Mouse (Mus musculus) liver, postnatal 0 days (tissue): Measurements from ENCODE around the gene Nat9. TPM values are rescaled to one million over a fixed set of nuclear protein-coding genes. Genes with fewer than 3 reads are reported as not detected.

Experiments used
- ATAC-seq: fragments of 200-750 bp; cut with Nextera tagmentation; 2 replicates; pipeline ENCODE4 v1.8.0; 2017; ENCODE audit warnings: mild to moderate bottlenecking, moderate library complexity
- DNase-seq: peaks from one replicate; pipeline ENCODE4 v3.0.0-alpha.2; 2016
- H3K27ac ChIP-seq: fragments of 300-500 bp; sonication (generic); 2 replicates; pipeline ENCODE4 v1.5.1; 2014; ENCODE audit warnings: antibody characterized with exemption, moderate library complexity, mild to moderate bottlenecking, low read depth
- H3K27me3 ChIP-seq: fragments of 300-500 bp; sonication (generic); 2 replicates; pipeline ENCODE4 v1.6.1; 2014; ENCODE audit warnings: low read length, control low read depth, mixed read lengths; ENCODE audit not compliant: insufficient read depth
- H3K36me3 ChIP-seq: fragments of 300-500 bp; sonication (generic); replicated peaks from 2 replicates; pipeline ENCODE4 v1.6.1; 2014; ENCODE audit warnings: mild to moderate bottlenecking, control low read depth, low read length, moderate library complexity, mixed read lengths; ENCODE audit not compliant: insufficient read depth
- H3K4me1 ChIP-seq: fragments of 300-500 bp; sonication (generic); 2 replicates; pipeline ENCODE4 v1.6.1; 2014; ENCODE audit warnings: antibody characterized with exemption, mild to moderate bottlenecking, control low read depth; ENCODE audit not compliant: insufficient read depth
- H3K4me2 ChIP-seq: fragments of 300-500 bp; sonication (generic); 2 replicates; pipeline ENCODE4 v1.6.1; 2014; ENCODE audit warnings: low read depth, mild to moderate bottlenecking, low read length, moderate library complexity, mixed read lengths
- H3K4me3 ChIP-seq: fragments of 300-500 bp; sonication (generic); 2 replicates; pipeline ENCODE4 v1.5.1; 2014; ENCODE audit warnings: low read depth, low read length
- H3K9ac ChIP-seq: fragments of 300-500 bp; sonication (generic); replicated peaks from 2 replicates; pipeline ENCODE4 v1.6.1; 2014; ENCODE audit warnings: mild to moderate bottlenecking, moderate library complexity
- H3K9me3 ChIP-seq: fragments of 300-500 bp; sonication (generic); 2 replicates; pipeline ENCODE4 v1.6.1; 2016; ENCODE audit warnings: mild to moderate bottlenecking, control low read depth, low read length, mixed read lengths
- CTCF ChIP-seq: sonication (generic); IDR thresholded peaks from 2 replicates; pipeline ENCODE4 v1.5.1; 2016; ENCODE audit warnings: antibody characterized with exemption, low read depth
- EP300 ChIP-seq: IDR thresholded peaks from 2 replicates; pipeline ENCODE4 v1.6.1; 2016; ENCODE audit warnings: antibody characterized with exemption, low read depth, mild to moderate bottlenecking
- WGBS: fragments of 180-500 bp; shearing (Covaris S2); extraction: QIAGEN DNeasy Blood & Tissue Kit; methylation state at CpG from one replicate; pipeline ENCODE4 v1.1.7; 2014; ENCODE audit not compliant: insufficient replicate concordance; 5-methylcytosine and 5-hydroxymethylcytosine counted together
- polyA plus RNA-seq: library from polyadenylated mRNA; unstranded; fragments of >200 nt; fragmentation: Nextera tagmentation; extraction: Ambion mirVana; gene quantifications from 2 replicates; pipeline ENCODE4 v1.2.1, GENCODE M21; 2015

Nat9 gene
- polyA plus RNA-seq, 1 experiment from 2014 or later = 16.7 TPM

DNA sequence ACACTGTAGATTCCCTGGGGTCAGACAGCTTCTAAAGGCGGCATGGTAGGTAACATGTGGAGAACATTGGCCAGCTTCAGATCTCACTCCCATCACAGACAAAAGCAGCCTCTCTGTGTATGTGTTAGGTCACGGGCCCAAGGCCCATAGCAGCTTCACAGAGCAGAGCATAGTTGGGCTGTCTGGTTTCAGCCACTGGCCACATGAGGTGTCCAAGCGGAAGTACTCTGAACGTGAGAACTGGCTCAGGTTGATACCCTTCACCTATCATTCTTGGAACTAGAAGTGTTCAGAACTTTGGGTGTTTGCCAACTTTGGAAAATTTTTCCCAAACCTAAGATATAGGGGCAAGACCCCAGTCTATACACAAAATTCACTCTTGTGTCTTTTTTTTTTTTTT lies 18.2 kb downstream of the Nat9 start:
- H3K4me2 ChIP-seq = no peak overlapping the region
- TF ChIP-seq CTCF (no peak), EP300 (no peak)
- peaks cover 66% of the 10 kb centered on the region for H3K4me1 ChIP-seq
- H3K9ac ChIP-seq = no peak overlapping the region
- H3K27me3 ChIP-seq = no peaks in the 10 kb centered on the region
- H3K4me3 ChIP-seq = no peak overlapping the region
- ATAC-seq = no peak
- no peak for DNase-seq
- H3K27ac ChIP-seq = no peak overlapping the region
- no peaks in the 10 kb centered on the region for H3K9me3 ChIP-seq
- H3K36me3 ChIP-seq = peaks cover 21% of the 10 kb centered on the region; the same call in 1 of the 2 replicates
- WGBS = 78% methylated on average over 4 of the region's 4 CpGs

DNA sequence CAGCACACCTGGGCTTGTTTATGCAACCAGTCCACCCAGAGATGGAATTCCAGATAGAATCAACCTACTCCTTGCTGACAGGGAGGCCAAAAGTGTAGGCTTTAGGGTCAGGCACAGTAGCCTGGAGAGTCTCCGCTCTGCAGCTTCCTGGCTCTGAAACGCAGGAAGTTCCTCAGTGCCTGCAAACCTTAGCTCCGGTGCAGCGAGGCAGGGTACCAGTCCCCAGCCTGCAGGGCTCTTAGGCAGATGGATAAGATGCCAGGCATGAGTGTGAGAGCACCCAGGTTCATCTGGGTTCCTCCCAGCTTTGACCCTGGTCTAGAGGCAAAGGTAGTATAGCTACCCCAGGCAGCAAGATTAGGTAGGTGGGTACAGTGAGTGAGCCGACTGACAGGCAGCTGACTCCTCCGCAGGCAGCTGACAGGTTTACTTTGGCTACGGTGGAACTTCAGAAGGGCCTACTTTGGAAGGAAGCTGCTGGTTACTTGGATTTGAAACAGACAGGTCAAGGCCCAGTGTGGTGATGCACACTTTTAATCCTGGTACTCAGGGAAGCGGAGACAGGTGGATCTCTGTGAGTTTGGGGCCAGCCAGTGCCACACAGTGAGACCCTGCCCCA lies 19.9 kb downstream of the Nat9 start:
- Histone ChIP-seq H3K27me3 (no peaks in the 10 kb centered on the region), H3K9ac (no peak overlapping the region), H3K9me3 (no peaks in the 10 kb centered on the region), H3K36me3 (peaks cover 21% of the 10 kb centered on the region; the same call in 1 of the 2 replicates), H3K4me2 (no peak overlapping the region), H3K4me1 (peaks cover 52% of the 10 kb centered on the region), H3K27ac (peak overlapping the region; percentile 52; the same call in 1 of the 2 replicates), H3K4me3 (no peak overlapping the region)
- 55% methylated on average over 8 of the region's 8 CpGs for WGBS
- DNase-seq (no peak), ATAC-seq (no peak)
- TF ChIP-seq CTCF (no peak), EP300 (no peak)

DNA sequence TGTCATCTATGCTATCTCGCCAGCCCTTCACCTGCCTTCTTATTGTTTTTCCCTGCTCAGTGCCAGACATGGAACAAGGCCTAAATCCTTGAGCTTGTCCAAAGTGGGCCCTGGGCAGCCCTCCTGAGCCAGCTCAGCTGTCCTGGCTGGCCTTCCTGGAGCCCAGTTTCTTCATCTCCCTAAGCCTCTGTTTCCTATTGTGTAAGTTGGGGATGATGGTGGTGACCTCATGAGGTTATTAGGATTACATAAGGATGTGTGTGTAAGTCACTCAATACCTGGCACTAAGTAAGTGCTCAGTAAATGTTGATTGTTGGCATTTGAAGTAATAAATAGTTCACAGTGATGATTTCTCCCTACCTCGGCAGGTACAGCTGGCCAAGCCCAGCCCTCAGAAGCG lies 20.9 kb downstream of the Nat9 start:
- Histone ChIP-seq H3K27ac (peak overlapping the region; percentile 85; the same call in 1 of the 2 replicates), H3K9me3 (no peaks in the 10 kb centered on the region), H3K4me2 (peak overlapping the region; percentile 95; the same call in 1 of the 2 replicates), H3K4me1 (peaks cover 52% of the 10 kb centered on the region), H3K9ac (no peak overlapping the region), H3K27me3 (no peaks in the 10 kb centered on the region), H3K4me3 (no peak overlapping the region), H3K36me3 (peaks cover 21% of the 10 kb centered on the region; the same call in 1 of the 2 replicates)
- ATAC-seq (no peak), DNase-seq (no peak)
- TF ChIP-seq CTCF = no peak
- TF ChIP-seq EP300 = peak; percentile 57; the same call in 1 of the 2 replicates
- WGBS = 72% methylated on average over 3 of the region's 3 CpGs

DNA sequence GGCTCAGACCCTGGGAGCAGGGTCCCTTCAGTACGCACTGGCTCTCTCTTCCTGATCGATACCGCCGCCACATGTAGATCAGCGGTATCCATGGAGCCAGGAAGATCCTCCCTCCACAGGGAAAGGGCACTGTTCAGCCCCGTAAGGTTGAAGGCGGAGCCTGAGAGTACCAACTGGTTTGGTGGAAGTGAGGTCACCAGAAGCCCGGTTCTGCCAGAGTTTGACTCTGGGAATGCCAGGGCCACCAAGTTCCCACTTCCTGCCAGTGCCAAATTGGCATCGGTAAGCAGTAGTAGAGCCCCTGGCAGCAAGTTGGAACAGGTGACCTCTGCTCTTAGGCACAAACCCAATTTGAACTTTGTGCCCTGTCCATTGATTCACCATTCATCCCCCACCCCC lies 22.7 kb downstream of the Nat9 start:
- Histone ChIP-seq H3K36me3 (peaks cover 13% of the 10 kb centered on the region; the same call in 1 of the 2 replicates), H3K4me3 (peak overlapping the region; percentile 83), H3K9me3 (no peaks in the 10 kb centered on the region), H3K9ac (peak overlapping the region; percentile 85), H3K27me3 (no peaks in the 10 kb centered on the region), H3K4me2 (peak overlapping the region; percentile 95), H3K4me1 (peaks cover 58% of the 10 kb centered on the region), H3K27ac (peak overlapping the region; percentile 85)
- whole genome bisulfite sequencing = 12% methylated on average over 9 of the region's 9 CpGs
- peak; percentile 48; the same call in 1 of the 2 replicates for TF ChIP-seq EP300
- no peak for TF ChIP-seq CTCF
- DNase-seq (peak; percentile 68), ATAC-seq (peak; percentile 54)

DNA sequence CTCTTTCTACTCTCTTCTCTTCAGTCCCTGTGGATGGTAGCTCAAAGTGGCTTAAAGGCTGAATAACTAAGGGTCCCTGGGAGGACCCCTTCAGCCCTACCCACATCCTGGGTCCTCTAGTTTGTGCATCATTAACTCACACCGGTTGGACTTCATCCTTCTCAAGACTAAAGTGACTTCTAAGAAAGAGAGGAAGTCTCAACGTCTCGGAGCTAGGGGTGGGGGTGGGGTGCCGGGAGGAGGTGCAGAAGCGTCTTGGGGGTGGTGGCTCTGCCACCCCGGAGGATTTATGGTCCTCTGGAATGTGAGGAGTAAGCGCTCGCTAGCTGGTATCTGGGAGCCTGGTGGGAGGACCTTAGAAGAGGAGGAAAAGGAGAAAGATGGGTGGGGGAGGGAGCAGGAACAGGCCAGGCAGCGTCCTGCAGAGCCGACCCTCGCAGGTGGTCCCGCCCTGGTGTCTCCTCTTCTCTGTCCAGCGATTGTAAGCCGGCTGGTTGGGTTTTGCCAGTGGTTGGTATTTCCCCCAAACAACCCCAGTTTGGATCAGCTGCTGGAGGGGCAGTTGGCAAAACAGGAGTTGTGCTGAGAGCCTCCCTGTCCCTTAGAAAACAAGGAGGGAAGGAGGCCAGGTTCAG lies 23.2 kb downstream of the Nat9 start:
- TF ChIP-seq EP300 (no peak), CTCF (no peak)
- Histone ChIP-seq H3K9me3 (no peaks in the 10 kb centered on the region), H3K4me2 (peak overlapping the region; percentile 95), H3K36me3 (peaks cover 11% of the 10 kb centered on the region; the same call in 1 of the 2 replicates), H3K4me3 (peak overlapping the region; percentile 83), H3K9ac (peak overlapping the region; percentile 85), H3K4me1 (peaks cover 56% of the 10 kb centered on the region), H3K27me3 (no peaks in the 10 kb centered on the region), H3K27ac (peak overlapping the region; percentile 85)
- no peak for ATAC-seq
- 1% methylated on average over 14 of the region's 14 CpGs for WGBS
- DNase-seq = peak; percentile 44

DNA sequence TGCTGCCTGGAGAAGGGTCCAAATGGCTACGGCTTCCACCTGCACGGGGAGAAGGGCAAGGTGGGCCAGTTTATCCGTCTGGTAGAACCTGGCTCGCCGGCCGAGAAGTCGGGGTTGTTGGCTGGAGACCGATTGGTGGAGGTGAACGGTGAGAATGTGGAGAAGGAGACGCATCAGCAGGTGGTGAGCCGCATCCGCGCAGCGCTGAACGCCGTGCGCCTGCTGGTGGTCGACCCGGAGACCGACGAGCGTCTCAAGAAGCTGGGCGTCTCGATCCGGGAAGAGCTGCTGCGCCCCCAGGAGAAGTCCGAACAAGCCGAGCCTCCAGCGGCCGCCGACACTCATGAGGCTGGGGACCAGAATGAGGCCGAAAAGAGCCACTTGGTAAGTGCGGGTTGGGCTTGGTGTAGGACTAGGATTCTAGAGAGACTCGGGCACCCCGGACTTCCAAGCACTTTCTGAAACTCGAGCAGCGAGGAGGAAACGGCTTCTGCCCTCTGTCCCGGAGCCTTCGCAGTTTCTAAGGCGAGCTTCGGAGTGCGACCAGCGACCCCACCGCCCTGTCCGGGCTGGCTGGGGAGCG lies 24.0 kb downstream of the Nat9 start:
- TF ChIP-seq CTCF (peak; percentile 19; the same call in 1 of the 2 replicates), EP300 (no peak)
- no peaks in the 10 kb centered on the region for H3K27me3 ChIP-seq
- under 1% methylated on average over 42 of the region's 47 CpGs for WGBS
- H3K36me3 ChIP-seq = peaks cover 6% of the 10 kb centered on the region; the same call in 1 of the 2 replicates
- DNase-seq (peak; percentile 61), ATAC-seq (0 out of 2 replicates have a peak, but pooled peaks have one; percentile 3)
- H3K4me1 ChIP-seq = peaks cover 56% of the 10 kb centered on the region
- H3K9ac ChIP-seq = peak overlapping the region; percentile 85
- peak overlapping the region; percentile 85 for H3K27ac ChIP-seq
- H3K4me2 ChIP-seq = peak overlapping the region; percentile 95
- peak overlapping the region; percentile 83 for H3K4me3 ChIP-seq
- H3K9me3 ChIP-seq = no peaks in the 10 kb centered on the region
